Mouse (Mus musculus) heart, adult 2 months (tissue): ENCODE measurements around the gene Chpt1.

Experiments
- CTCF ChIP-seq: fragments of 200-600 bp; IDR thresholded peaks from 2 replicates; pipeline ENCODE4 v1.8.1; 2022; ENCODE audit warnings: antibody characterized with exemption, mild to moderate bottlenecking, moderate library complexity
- POLR2A ChIP-seq: fragments of 200-500 bp; IDR thresholded peaks from 2 replicates; pipeline ENCODE4 v1.6.1; 2011; ENCODE audit warnings: mild to moderate bottlenecking, low read depth, low read length, control low read depth; ENCODE audit not compliant: insufficient read depth

GRCm38 (mm10) chr10:88499993-88500392, 3.9 kb downstream of the Chpt1 start:
- TF ChIP-seq POLR2A (no peak), CTCF (no peak)
